Mouse (Mus musculus) ovary, adult 18-20 months (tissue): ENCODE measurements at regions not wholly inside any gene's neighbourhood (a gene's known extent, or its start where the extent isn't known, plus 50 kb on each side); places are given as distances from the start of the nearest gene placed in this dataset.

Source experiments
- DNase-seq: peaks from one replicate; pipeline ENCODE4 v3.0.0; 2022; ENCODE audit warnings: low spot score, mixed read lengths

- no peak for DNase-seq
These were observed 158.5 kb downstream of the Dyrk2 start for GRCm38 (mm10) chr10:118711529-118711928.

GRCm38 (mm10) chr10:118711951-118712350, 158.1 kb downstream of the Dyrk2 start:
- DNase-seq, result no peak

GRCm38 (mm10) chr10:118712951-118713350, 157.1 kb downstream of the Dyrk2 start:
- no peak for DNase-seq

- no peak for DNase-seq
These were observed 155.8 kb downstream of the Dyrk2 start for GRCm38 (mm10) chr10:118714179-118714581.

- DNase-seq, result no peak
These were observed 155.4 kb downstream of the Dyrk2 start for GRCm38 (mm10) chr10:118714595-118714994.

- no peak for DNase-seq
These were observed 149.4 kb downstream of the Dyrk2 start for GRCm38 (mm10) chr10:118720630-118721029.

- peak; percentile 6 for DNase-seq
These were observed 147.9 kb downstream of the Dyrk2 start for GRCm38 (mm10) chr10:118722132-118722551.

GRCm38 (mm10) chr10:118722671-118723070, 147.3 kb downstream of the Dyrk2 start:
- DNase-seq, result no peak

GRCm38 (mm10) chr10:118736093-118736492, 133.9 kb downstream of the Dyrk2 start:
- no peak for DNase-seq

GRCm38 (mm10) chr10:118737064-118737463, 132.9 kb downstream of the Dyrk2 start:
- no peak for DNase-seq

- DNase-seq, result no peak
These were observed 130.0 kb downstream of the Dyrk2 start for GRCm38 (mm10) chr10:118739849-118740481.

GRCm38 (mm10) chr10:118743831-118744230, 126.2 kb downstream of the Dyrk2 start:
- no peak for DNase-seq

GRCm38 (mm10) chr10:118746719-118747395, 123.2 kb downstream of the Dyrk2 start:
- DNase-seq, result no peak

- DNase-seq, result no peak
These were observed 121.0 kb downstream of the Dyrk2 start for GRCm38 (mm10) chr10:118749039-118749438.

GRCm38 (mm10) chr10:118749756-118750155, 120.3 kb downstream of the Dyrk2 start:
- peak; percentile 12 for DNase-seq

- no peak for DNase-seq
These were observed 118.9 kb downstream of the Dyrk2 start for GRCm38 (mm10) chr10:118751110-118751509.

GRCm38 (mm10) chr10:118753061-118753775, 116.8 kb downstream of the Dyrk2 start:
- no peak for DNase-seq

- no peak for DNase-seq
These were observed 115.2 kb downstream of the Dyrk2 start for GRCm38 (mm10) chr10:118754791-118755190.

- DNase-seq, result peak; percentile 47
These were observed 111.1 kb downstream of the Dyrk2 start for GRCm38 (mm10) chr10:118758825-118759471.

GRCm38 (mm10) chr10:118760441-118760840, 109.6 kb downstream of the Dyrk2 start:
- no peak for DNase-seq

GRCm38 (mm10) chr10:118761101-118761868, 108.7 kb downstream of the Dyrk2 start:
- peak; percentile 16 for DNase-seq

- DNase-seq, result no peak
These were observed 105.0 kb downstream of the Dyrk2 start for GRCm38 (mm10) chr10:118765051-118765450.
